Mouse (Mus musculus) macrophage (primary cell): ENCODE results near the gene Foxe1. TPM values are rescaled to one million over a fixed set of nuclear protein-coding genes. Genes with fewer than 3 reads are reported as not detected.

Experiments
- H3K27ac ChIP-seq: fragments of 350-480 bp; formaldehyde crosslinking; 2 replicates; pipeline ENCODE4 v1.9.0; 2021
- H3K36me3 ChIP-seq: fragments of 350-480 bp; formaldehyde crosslinking; 2 replicates; pipeline ENCODE4 v1.9.0; 2021; ENCODE audit errors: inconsistent target
- H3K4me3 ChIP-seq: fragments of 350-480 bp; formaldehyde crosslinking; 2 replicates; pipeline ENCODE4 v1.9.0; 2021; ENCODE audit errors: inconsistent target
- H3K79me2 ChIP-seq: fragments of 350-480 bp; formaldehyde crosslinking; 2 replicates; pipeline ENCODE4 v1.9.0; 2021; ENCODE audit errors: inconsistent target
- WGBS: methylation state at CpG from one replicate; pipeline ENCODE4 v1.1.7; 2026; ENCODE audit warnings: inconsistent platforms; ENCODE audit not compliant: missing documents; 5-methylcytosine and 5-hydroxymethylcytosine counted together
- polyA plus RNA-seq: library from polyadenylated mRNA; stranded (reverse); fragments of 250-400 nt; gene quantifications from 3 replicates; pipeline ENCODE4 v1.2.4, GENCODE M21; 2018; ENCODE audit warnings: inconsistent platforms
- total RNA-seq, 78 experiments: library from RNA; depleted of rRNA; stranded (reverse); fragments of 250-400 nt; gene quantifications; 1 replicate in 9 of 78; 2 replicates in 24 of 78; 3 replicates in 43 of 78; 4 replicates in 2 of 78; pipeline ENCODE4 v1.2.4; 2018; ENCODE audit warnings: inconsistent platforms in 56 of 78

Foxe1 gene
- total RNA-seq (2018; cell fraction: chromatin; rRNA removed) = not detected
- not detected for total RNA-seq (2018; cell fraction: cytosol; rRNA removed)
- total RNA-seq (2018; cell fraction: nucleus; rRNA removed) = not detected
- not detected in 3 replicates for polyA plus RNA-seq

- 12% methylated on average over 69 of the region's 70 CpGs for WGBS
- Histone ChIP-seq H3K4me3 (no peak within 1 kb of the TSS), H3K27ac (no peak within 1 kb of the TSS), H3K79me2 (no peaks in the 10 kb centered on the region), H3K36me3 (no peaks in the 10 kb centered on the region)
These were observed at the start of gene Foxe1 for GRCm38 (mm10) chr4:46343596-46344260. Gene Foxe1, plus strand, starts transcription at chr4:46343609.

GRCm38 (mm10) chr4:46304071-46304470 lies 39.3 kb upstream of the Foxe1 start:
- Histone ChIP-seq H3K36me3 (no peaks in the 10 kb centered on the region), H3K27ac (no peak overlapping the region), H3K79me2 (no peaks in the 10 kb centered on the region), H3K4me3 (no peak overlapping the region)
- 24% methylated on average over 8 of the region's 8 CpGs for WGBS

- under 1% methylated on average over 52 of the region's 78 CpGs for WGBS
- Histone ChIP-seq H3K4me3 (peak overlapping the region; percentile 16; the same call in 1 of the 2 replicates), H3K36me3 (no peaks in the 10 kb centered on the region), H3K27ac (no peak overlapping the region), H3K79me2 (no peaks in the 10 kb centered on the region)
These were observed 38.5 kb upstream of the Foxe1 start for GRCm38 (mm10) chr4:46304757-46305384.

- 35% methylated on average over 7 of the region's 7 CpGs for WGBS
- H3K36me3 ChIP-seq = no peaks in the 10 kb centered on the region
- H3K4me3 ChIP-seq = peak overlapping the region; percentile 16; the same call in 1 of the 2 replicates
- H3K79me2 ChIP-seq = no peaks in the 10 kb centered on the region
- no peak overlapping the region for H3K27ac ChIP-seq
These were observed 38.0 kb upstream of the Foxe1 start for GRCm38 (mm10) chr4:46305436-46305835.

- H3K36me3 ChIP-seq = no peaks in the 10 kb centered on the region
- 83% methylated on average over 9 of the region's 9 CpGs for WGBS
- no peak overlapping the region for H3K4me3 ChIP-seq
- no peaks in the 10 kb centered on the region for H3K79me2 ChIP-seq
- H3K27ac ChIP-seq = no peak overlapping the region
These were observed 36.1 kb upstream of the Foxe1 start for GRCm38 (mm10) chr4:46307341-46307740.

- Histone ChIP-seq H3K36me3 (no peaks in the 10 kb centered on the region), H3K27ac (no peak overlapping the region), H3K4me3 (no peak overlapping the region), H3K79me2 (no peaks in the 10 kb centered on the region)
- 31% methylated on average over 7 of the region's 7 CpGs for WGBS
These were observed 35.5 kb upstream of the Foxe1 start for GRCm38 (mm10) chr4:46307869-46308268.

GRCm38 (mm10) chr4:46311631-46312030 lies 31.8 kb upstream of the Foxe1 start:
- H3K36me3 ChIP-seq = no peaks in the 10 kb centered on the region
- H3K27ac ChIP-seq = no peak overlapping the region
- no peaks in the 10 kb centered on the region for H3K79me2 ChIP-seq
- 86% methylated on average over 2 of the region's 2 CpGs for WGBS
- H3K4me3 ChIP-seq = no peak overlapping the region

- no peaks in the 10 kb centered on the region for H3K36me3 ChIP-seq
- no peaks in the 10 kb centered on the region for H3K79me2 ChIP-seq
- H3K27ac ChIP-seq = no peak overlapping the region
- no peak overlapping the region for H3K4me3 ChIP-seq
- 89% methylated on average over 13 of the region's 13 CpGs for WGBS
These were observed 21.5 kb upstream of the Foxe1 start for GRCm38 (mm10) chr4:46321730-46322389.

GRCm38 (mm10) chr4:46322715-46323114 lies 20.7 kb upstream of the Foxe1 start:
- 62% methylated on average over 4 of the region's 4 CpGs for WGBS

GRCm38 (mm10) chr4:46328906-46329305 lies 14.5 kb upstream of the Foxe1 start:
- no peaks in the 10 kb centered on the region for H3K79me2 ChIP-seq
- 82% methylated on average over 3 of the region's 3 CpGs for WGBS
- no peak overlapping the region for H3K27ac ChIP-seq
- no peak overlapping the region for H3K4me3 ChIP-seq
- H3K36me3 ChIP-seq = no peaks in the 10 kb centered on the region

More at GRCm38 (mm10) chr4:46322715-46323114, 20.7 kb upstream of the Foxe1 start:
- Histone ChIP-seq H3K27ac (no peak overlapping the region), H3K4me3 (no peak overlapping the region), H3K79me2 (no peaks in the 10 kb centered on the region), H3K36me3 (no peaks in the 10 kb centered on the region)

- WGBS = 11% methylated on average over 1 of the region's 1 CpGs
These were observed 7.6 kb upstream of the Foxe1 start for GRCm38 (mm10) chr4:46335846-46336245.

GRCm38 (mm10) chr4:46337990-46338389 lies 5.4 kb upstream of the Foxe1 start:
- no peaks in the 10 kb centered on the region for H3K36me3 ChIP-seq
- no peak overlapping the region for H3K4me3 ChIP-seq
- H3K27ac ChIP-seq = no peak overlapping the region
- no peaks in the 10 kb centered on the region for H3K79me2 ChIP-seq
- WGBS = 6% methylated on average over 3 of the region's 3 CpGs

More at GRCm38 (mm10) chr4:46335846-46336245, 7.6 kb upstream of the Foxe1 start:
- H3K27ac ChIP-seq = no peak overlapping the region
- no peaks in the 10 kb centered on the region for H3K36me3 ChIP-seq
- H3K79me2 ChIP-seq = no peaks in the 10 kb centered on the region
- no peak overlapping the region for H3K4me3 ChIP-seq

- no peaks in the 10 kb centered on the region for H3K79me2 ChIP-seq
These were observed 4.4 kb upstream of the Foxe1 start for GRCm38 (mm10) chr4:46339026-46339425.

GRCm38 (mm10) chr4:46339584-46339983 lies 3.8 kb upstream of the Foxe1 start:
- no peaks in the 10 kb centered on the region for H3K79me2 ChIP-seq
- H3K36me3 ChIP-seq = no peaks in the 10 kb centered on the region
- H3K27ac ChIP-seq = no peak overlapping the region
- H3K4me3 ChIP-seq = no peak overlapping the region
- 7% methylated on average over 26 of the region's 26 CpGs for WGBS

More at GRCm38 (mm10) chr4:46339026-46339425, 4.4 kb upstream of the Foxe1 start:
- Histone ChIP-seq H3K27ac (no peak overlapping the region), H3K36me3 (no peaks in the 10 kb centered on the region), H3K4me3 (no peak overlapping the region)
- WGBS = 29% methylated on average over 10 of the region's 10 CpGs
